Mouse (Mus musculus): ENCODE measurements around the gene Nr1h3.

- TF ChIP-seq CTCF (IDR thresholded peaks at IDR 0.05; ENCODE audit: low read depth) (peak; percentile 94), EP300 (IDR thresholded peaks at IDR 0.05; ENCODE audit: low read depth) (no peak)
Observed at GRCm38 (mm10) chr2:91194624-91195332, 7.9 kb downstream of the Nr1h3 start.
